Mouse (Mus musculus) erythroblast, embryonic 14.5 days (primary cell): Measurements from ENCODE around the gene Gbp9. TPM values are rescaled to one million over a fixed set of nuclear protein-coding genes. Genes with fewer than 3 reads are reported as not detected.
"Not testable (repeated sequence)": the region's sequence is repeated elsewhere in the genome, so short reads cannot be mapped to it uniquely, and the experiment has no call there.

Source experiments
- H3K27me3 ChIP-seq: 2 replicates; pipeline ENCODE4 v1.6.1; 2012; ENCODE audit warnings: inconsistent platforms; ENCODE audit not compliant: control insufficient read depth
- H3K36me3 ChIP-seq: 2 replicates; pipeline ENCODE4 v1.6.1; 2012; ENCODE audit warnings: mild to moderate bottlenecking, inconsistent platforms; ENCODE audit not compliant: control insufficient read depth
- H3K4me1 ChIP-seq: 2 replicates; pipeline ENCODE4 v1.6.1; 2012; ENCODE audit warnings: inconsistent platforms; ENCODE audit not compliant: control insufficient read depth
- H3K4me3 ChIP-seq: replicated peaks from 2 replicates; pipeline ENCODE3; 2012; ENCODE audit warnings: moderate library complexity, mild to moderate bottlenecking, inconsistent platforms
- H3K9me3 ChIP-seq: 2 replicates; pipeline ENCODE4 v1.6.1; 2012; ENCODE audit warnings: low read length, inconsistent platforms, mixed read lengths; ENCODE audit not compliant: control insufficient read depth
- GATA1 ChIP-seq: IDR thresholded peaks from 2 replicates; pipeline ENCODE4 v1.6.1; 2012; ENCODE audit warnings: low read length, inconsistent platforms, mixed read lengths
- TAL1 ChIP-seq: IDR thresholded peaks from 3 replicates; pipeline ENCODE4 v1.6.1; 2012; ENCODE audit warnings: low read length, inconsistent platforms, mixed read lengths
- polyA plus RNA-seq: library from polyadenylated mRNA; stranded (reverse); fragments of >175 nt; gene quantifications from 2 replicates; pipeline ENCODE4 v1.2.3, GENCODE M21; 2012

Gbp9 gene
- polyA plus RNA-seq, 1 experiment = 0.01 TPM

DNA sequence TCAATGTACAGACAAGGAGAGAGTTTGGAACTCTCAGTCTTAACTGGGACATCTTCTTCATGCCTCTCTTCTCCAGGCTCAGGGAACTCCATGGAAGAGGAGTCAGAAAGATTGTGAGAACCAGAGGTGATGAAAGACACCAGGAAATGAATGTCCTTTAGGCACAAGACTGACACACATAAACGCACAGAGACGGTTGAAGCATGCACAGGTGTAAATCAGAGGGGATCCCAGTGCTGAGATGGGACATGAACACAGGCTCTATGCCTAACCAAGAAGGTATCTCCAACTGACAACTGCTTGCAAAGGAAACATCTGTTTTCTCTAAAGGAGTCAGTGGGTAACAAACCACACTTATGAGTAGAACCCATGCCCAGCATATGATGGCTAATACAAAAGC lies 79.1 kb downstream of the Gbp9 start:
- Histone ChIP-seq H3K4me3 (no peak overlapping the region), H3K27me3 (no peaks in the 10 kb centered on the region), H3K36me3 (no peaks in the 10 kb centered on the region), H3K4me1 (no peaks in the 10 kb centered on the region), H3K9me3 (peaks cover 2% of the 10 kb centered on the region; the same call in 1 of the 2 replicates)
- TF ChIP-seq GATA1 (no peak), TAL1 (no peak)

DNA sequence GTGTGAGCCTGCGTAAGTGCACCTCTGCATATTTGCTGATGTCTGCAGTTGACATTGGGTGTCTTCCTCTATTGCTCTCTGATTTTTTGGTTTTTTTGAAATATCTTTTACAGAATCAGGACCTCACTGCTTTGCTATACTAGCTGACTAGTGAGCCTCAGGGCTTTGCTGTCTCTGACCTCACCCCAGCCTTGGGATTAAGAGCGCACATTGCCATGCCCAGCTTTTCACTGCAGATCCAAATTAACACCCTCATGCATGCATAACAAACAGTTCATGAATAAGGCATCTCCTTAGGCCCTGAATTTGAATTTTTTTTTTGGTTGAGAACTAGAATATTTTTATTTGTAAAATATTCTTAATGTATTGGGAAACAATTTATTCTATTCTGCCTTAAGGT lies 84.1 kb downstream of the Gbp9 start:
- no peak overlapping the region for H3K4me3 ChIP-seq
- no peak for TF ChIP-seq TAL1
- TF ChIP-seq GATA1 = no peak
- peaks cover 1% of the 10 kb centered on the region; the same call in 1 of the 2 replicates for H3K9me3 ChIP-seq
- H3K27me3 ChIP-seq = no peaks in the 10 kb centered on the region
- no peaks in the 10 kb centered on the region for H3K4me1 ChIP-seq
- H3K36me3 ChIP-seq = no peaks in the 10 kb centered on the region

DNA sequence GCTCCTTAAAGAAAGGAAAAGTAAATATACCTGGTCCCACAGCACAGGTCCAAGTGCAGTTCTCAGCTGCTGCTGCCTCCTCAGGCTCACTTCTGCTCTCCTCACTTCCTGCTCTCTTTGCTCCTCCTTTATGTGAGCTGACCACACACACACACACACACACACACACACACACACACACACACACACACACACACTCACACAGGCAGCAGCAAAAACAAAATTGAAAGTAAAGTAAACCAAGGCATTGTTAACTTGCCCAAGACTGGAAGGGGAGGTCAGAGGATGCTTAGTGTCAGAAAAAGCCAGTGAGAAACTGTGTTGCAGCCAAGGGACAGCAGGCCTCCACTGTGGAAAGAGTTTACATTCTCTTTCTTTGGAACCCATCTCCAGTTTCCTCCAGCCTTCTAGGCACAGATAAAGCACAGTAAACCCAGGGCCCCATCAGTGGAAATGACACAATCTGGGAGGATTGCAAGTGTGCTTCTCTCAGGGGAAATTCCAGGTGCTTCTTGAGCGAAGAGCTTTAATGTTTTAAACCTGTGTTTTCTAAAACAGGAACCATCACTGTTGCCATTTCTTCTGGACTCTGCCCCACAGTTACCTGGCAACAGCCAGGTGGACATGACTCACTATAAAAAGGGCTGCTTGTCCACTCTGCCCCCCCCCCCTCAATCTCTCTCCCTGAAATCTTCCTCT lies 85.7 kb downstream of the Gbp9 start:
- H3K4me1 ChIP-seq, H3K9me3 ChIP-seq, H3K27me3 ChIP-seq, H3K4me3 ChIP-seq, H3K36me3 ChIP-seq: not testable (repeated sequence)

DNA sequence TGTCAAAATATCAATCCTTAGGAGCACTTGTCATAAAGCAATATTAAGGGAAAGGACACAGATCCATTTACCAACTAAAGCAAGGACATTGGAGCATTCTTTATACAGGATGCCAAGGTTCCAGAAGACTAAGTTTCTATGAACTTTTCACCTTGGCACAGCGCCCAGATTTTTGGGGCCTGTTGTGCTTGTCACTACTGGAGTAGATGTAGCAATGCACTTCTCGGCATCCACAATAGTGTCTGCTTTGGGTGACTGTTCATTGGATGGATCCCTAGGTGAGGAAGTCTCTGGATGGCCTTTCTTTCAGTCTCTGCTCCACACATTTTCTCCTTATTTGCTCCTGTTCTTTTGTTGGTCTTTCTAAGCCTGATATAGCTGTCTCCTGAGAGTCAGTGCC lies 107.0 kb downstream of the Gbp9 start:
- Histone ChIP-seq H3K27me3 (no peaks in the 10 kb centered on the region), H3K36me3 (no peaks in the 10 kb centered on the region), H3K4me3 (no peak overlapping the region), H3K4me1 (no peaks in the 10 kb centered on the region), H3K9me3 (peaks cover 5% of the 10 kb centered on the region; the same call in 1 of the 2 replicates)
- TF ChIP-seq GATA1 = no peak

Other genes starting within 250 kb of the Gbp9 start
- not detected in 2 replicates for gene Abcg3, start 156.8 kb downstream of the Gbp9 start, polyA plus RNA-seq
- 0.03 TPM in 1 of 2 replicates, not detected in the other for gene Gbp8, start within 50 bp of the Gbp9 start, polyA plus RNA-seq
- gene Gbp4, start within 50 bp of the Gbp9 start, polyA plus RNA-seq = 0.10 TPM in 1 of 2 replicates, not detected in the other
- not detected in 2 replicates for gene Gbp10, start 100.0 kb upstream of the Gbp9 start, polyA plus RNA-seq
- gene Gm43302, start 154.2 kb upstream of the Gbp9 start, polyA plus RNA-seq = 0.01 TPM in 1 of 2 replicates, not detected in the other
- gene Gbp6, start 154.2 kb upstream of the Gbp9 start, polyA plus RNA-seq = not detected in 2 replicates